Mouse (Mus musculus) kidney, postnatal 36 days (tissue): ENCODE measurements around the gene Sipa1l2.

Source experiments
- DNase-seq, 2 experiments: peaks; one replicate each; pipeline ENCODE4 v3.0.0; 2021 to 2022; ENCODE audit warnings: mixed read lengths in 2 of 2

The Sipa1l2 gene

GRCm38 (mm10) chr8:125510861-125511668 lies 58.5 kb downstream of the Sipa1l2 start:
- DNase-seq = peak in 1 of 2 experiments; percentile 17

GRCm38 (mm10) chr8:125509776-125510175 lies 59.8 kb downstream of the Sipa1l2 start:
- DNase-seq = peak in 1 of 2 experiments; percentile 68

- DNase-seq = no peak
Observed at GRCm38 (mm10) chr8:125509175-125509574, 60.4 kb downstream of the Sipa1l2 start.

- no peak for DNase-seq
Observed at GRCm38 (mm10) chr8:125507291-125507690, 62.3 kb downstream of the Sipa1l2 start.

- DNase-seq = peak; percentile 45 to 62
Observed at GRCm38 (mm10) chr8:125504605-125505257, 64.9 kb downstream of the Sipa1l2 start.

GRCm38 (mm10) chr8:125503808-125504207 lies 65.8 kb downstream of the Sipa1l2 start:
- no peak for DNase-seq

GRCm38 (mm10) chr8:125502828-125503227 lies 66.8 kb downstream of the Sipa1l2 start:
- DNase-seq = no peak

GRCm38 (mm10) chr8:125500005-125500404 lies 69.6 kb downstream of the Sipa1l2 start:
- DNase-seq = no peak

GRCm38 (mm10) chr8:125498508-125498907 lies 71.1 kb downstream of the Sipa1l2 start:
- DNase-seq = no peak

GRCm38 (mm10) chr8:125495545-125495944 lies 74.1 kb downstream of the Sipa1l2 start:
- DNase-seq = no peak

- no peak for DNase-seq
Observed at GRCm38 (mm10) chr8:125493254-125493815, 76.3 kb downstream of the Sipa1l2 start.

GRCm38 (mm10) chr8:125492416-125492815 lies 77.2 kb downstream of the Sipa1l2 start:
- DNase-seq = no peak

GRCm38 (mm10) chr8:125488747-125489146 lies 80.9 kb downstream of the Sipa1l2 start:
- DNase-seq = peak in 1 of 2 experiments; percentile 70

GRCm38 (mm10) chr8:125485715-125486114 lies 83.9 kb downstream of the Sipa1l2 start:
- no peak for DNase-seq

GRCm38 (mm10) chr8:125484530-125485196 lies 84.9 kb downstream of the Sipa1l2 start:
- DNase-seq = peak in 1 of 2 experiments; percentile 25

- peak in 1 of 2 experiments; percentile 23 for DNase-seq
Observed at GRCm38 (mm10) chr8:125482491-125483096, 87.0 kb downstream of the Sipa1l2 start.

GRCm38 (mm10) chr8:125474876-125475275 lies 94.7 kb downstream of the Sipa1l2 start:
- DNase-seq = peak; percentile 55 to 72

- DNase-seq = peak; percentile 31 to 51
Observed at GRCm38 (mm10) chr8:125471374-125471773, 98.2 kb downstream of the Sipa1l2 start.

GRCm38 (mm10) chr8:125465156-125465821 lies 104.3 kb downstream of the Sipa1l2 start:
- peak; percentile 25 to 40 for DNase-seq

GRCm38 (mm10) chr8:125462901-125463300 lies 106.7 kb downstream of the Sipa1l2 start:
- no peak for DNase-seq

- DNase-seq = peak in 1 of 2 experiments; percentile 26
Observed at GRCm38 (mm10) chr8:125461504-125461903, 108.1 kb downstream of the Sipa1l2 start.

- no peak for DNase-seq
Observed at GRCm38 (mm10) chr8:125460602-125461001, 109.0 kb downstream of the Sipa1l2 start.
